Mouse (Mus musculus) embryonic facial prominence, embryonic 13.5 days (tissue): ENCODE results near the gene Fem1b. TPM values are rescaled to one million over a fixed set of nuclear protein-coding genes. Genes with fewer than 3 reads are reported as not detected.
A peak's percentile ranks its signal among the peaks of the same experiment; 100 is the strongest.
"Not testable (repeated sequence)": the region's sequence is repeated elsewhere in the genome, so short reads cannot be mapped to it uniquely, and the experiment has no call there.

ENCODE experiments used
- ATAC-seq: fragments of 200-750 bp; cut with Nextera tagmentation; 2 replicates; pipeline ENCODE4 v1.8.0; 2017; ENCODE audit warnings: low read depth; ENCODE audit not compliant: insufficient number of reproducible peaks, insufficient read depth, low FRiP score, low TSS enrichment
- H3K27ac ChIP-seq: fragments of 300-500 bp; sonication (generic); 2 replicates; pipeline ENCODE4 v1.5.1; 2015; ENCODE audit warnings: moderate library complexity, mild to moderate bottlenecking, inconsistent platforms
- H3K27me3 ChIP-seq: fragments of 300-500 bp; sonication (generic); 2 replicates; pipeline ENCODE4 v1.6.1; 2015; ENCODE audit warnings: mild to moderate bottlenecking, inconsistent platforms
- H3K36me3 ChIP-seq: fragments of 300-500 bp; sonication (generic); 2 replicates; pipeline ENCODE4 v1.6.1; 2015; ENCODE audit warnings: mild to moderate bottlenecking, inconsistent platforms
- H3K4me1 ChIP-seq: fragments of 300-500 bp; sonication (generic); 2 replicates; pipeline ENCODE4 v1.6.1; 2015; ENCODE audit warnings: inconsistent platforms
- H3K4me2 ChIP-seq: fragments of 300-500 bp; sonication (generic); 2 replicates; pipeline ENCODE4 v1.6.1; 2015; ENCODE audit warnings: moderate library complexity, mild to moderate bottlenecking, inconsistent platforms
- H3K4me3 ChIP-seq: fragments of 300-500 bp; sonication (generic); 2 replicates; pipeline ENCODE4 v1.5.1; 2015; ENCODE audit warnings: mild to moderate bottlenecking, inconsistent platforms
- H3K9ac ChIP-seq: fragments of 300-500 bp; sonication (generic); 2 replicates; pipeline ENCODE4 v1.6.1; 2015; ENCODE audit warnings: mild to moderate bottlenecking, inconsistent platforms
- H3K9me3 ChIP-seq: fragments of 300-500 bp; sonication (generic); 2 replicates; pipeline ENCODE4 v1.6.1; 2016; ENCODE audit warnings: inconsistent platforms
- WGBS: fragments of 180-500 bp; shearing (Covaris S2); methylation state at CpG from one replicate; pipeline ENCODE4 v1.1.7; 2015; ENCODE audit warnings: mixed read lengths; 5-methylcytosine and 5-hydroxymethylcytosine counted together
- polyA plus RNA-seq: library from polyadenylated mRNA; unstranded; fragments of >200 nt; fragmentation: Nextera tagmentation; extraction: Ambion mirVana; gene quantifications from 2 replicates; pipeline ENCODE4 v1.2.1, GENCODE M21; 2015

Fem1b gene
- 19.8 and 20.2 TPM in 2 replicates for polyA plus RNA-seq

DNA sequence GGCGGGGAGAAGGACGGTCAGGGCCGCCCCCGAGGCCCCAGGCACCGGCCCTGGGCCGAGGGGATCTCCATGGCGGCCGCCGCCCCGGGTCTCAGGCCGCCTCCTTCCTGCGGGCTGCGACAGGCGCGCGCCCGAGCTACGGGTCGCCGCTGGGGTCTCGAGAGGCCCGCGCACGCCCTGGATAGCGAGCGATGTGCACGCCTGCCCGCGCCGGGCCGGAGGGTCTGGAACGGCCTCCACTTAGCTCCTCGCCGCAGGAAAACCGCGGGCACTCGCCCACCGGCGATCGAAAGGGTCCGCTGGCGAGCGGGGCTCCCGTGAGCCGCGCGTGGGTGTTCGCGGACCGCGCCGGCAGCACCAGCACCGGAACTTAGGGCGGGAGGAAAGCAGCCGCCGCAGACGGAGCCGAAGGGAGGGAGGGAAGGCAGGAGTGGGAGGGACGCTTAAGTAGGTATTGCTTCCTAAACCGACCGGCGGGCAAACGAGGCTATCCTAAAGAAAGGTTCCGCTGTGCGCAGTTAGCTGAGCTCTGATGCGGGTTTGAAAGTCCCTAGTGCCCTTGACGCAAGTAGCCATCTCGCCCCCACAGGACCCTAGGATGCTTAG lies at the start of gene Fem1b:
Fem1b (minus strand) TSS at position 419 of the 606 bp plus-strand sequence.
- WGBS: 0% methylated on average over 61 of the region's 68 CpGs
- Histone ChIP-seq H3K4me2 (peak within 1 kb of the TSS; percentile 83), H3K9ac (peak within 1 kb of the TSS; percentile 97), H3K27me3 (no peaks in the 10 kb centered on the region; the same call in 1 of the 2 replicates), H3K27ac (peak within 1 kb of the TSS; percentile 97), H3K4me3 (peak within 1 kb of the TSS; percentile 98), H3K4me1 (peaks cover 28% of the 10 kb centered on the region), H3K36me3 (no peaks in the 10 kb centered on the region), H3K9me3 (no peaks in the 10 kb centered on the region)
- peak; percentile 89 for ATAC-seq

- Histone ChIP-seq H3K9ac (no peak overlapping the region), H3K9me3 (no peaks in the 10 kb centered on the region), H3K4me2 (no peak overlapping the region), H3K4me1 (peaks cover 30% of the 10 kb centered on the region), H3K27ac (no peak overlapping the region; the same call in 1 of the 2 replicates), H3K36me3 (no peaks in the 10 kb centered on the region), H3K4me3 (no peak overlapping the region), H3K27me3 (no peaks in the 10 kb centered on the region)
- 51% methylated on average over 4 of the region's 4 CpGs for WGBS
- no peak for ATAC-seq
Measured at GRCm38 (mm10) chr9:62860866-62861265, 49.1 kb upstream of the Fem1b start.

DNA sequence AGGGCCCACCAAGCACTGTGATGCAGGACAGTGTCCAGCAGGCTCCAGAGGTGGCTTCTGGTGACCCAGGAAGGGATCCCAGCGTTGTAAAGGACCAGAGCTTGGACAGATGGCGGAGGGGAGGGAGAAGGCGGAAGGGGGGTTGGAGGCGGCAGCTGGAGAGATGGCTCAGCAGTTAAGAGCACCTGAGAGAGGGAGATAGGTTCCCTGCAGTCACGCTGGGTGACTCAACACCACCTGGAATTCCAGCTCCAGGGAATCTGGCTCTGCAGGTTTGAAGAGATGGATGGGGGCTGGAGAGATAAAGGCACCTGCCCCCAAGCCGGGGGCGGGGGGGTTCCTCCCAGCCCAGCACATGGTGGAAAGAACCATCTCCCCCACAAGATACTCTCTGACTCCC lies 48.4 kb upstream of the Fem1b start:
- H3K4me1 ChIP-seq: peaks cover 30% of the 10 kb centered on the region
- not testable (repeated sequence) for H3K27ac ChIP-seq, ATAC-seq, H3K27me3 ChIP-seq, H3K9me3 ChIP-seq, H3K9ac ChIP-seq, H3K36me3 ChIP-seq, H3K4me3 ChIP-seq, H3K4me2 ChIP-seq
- WGBS: 54% methylated on average over 7 of the region's 7 CpGs

DNA sequence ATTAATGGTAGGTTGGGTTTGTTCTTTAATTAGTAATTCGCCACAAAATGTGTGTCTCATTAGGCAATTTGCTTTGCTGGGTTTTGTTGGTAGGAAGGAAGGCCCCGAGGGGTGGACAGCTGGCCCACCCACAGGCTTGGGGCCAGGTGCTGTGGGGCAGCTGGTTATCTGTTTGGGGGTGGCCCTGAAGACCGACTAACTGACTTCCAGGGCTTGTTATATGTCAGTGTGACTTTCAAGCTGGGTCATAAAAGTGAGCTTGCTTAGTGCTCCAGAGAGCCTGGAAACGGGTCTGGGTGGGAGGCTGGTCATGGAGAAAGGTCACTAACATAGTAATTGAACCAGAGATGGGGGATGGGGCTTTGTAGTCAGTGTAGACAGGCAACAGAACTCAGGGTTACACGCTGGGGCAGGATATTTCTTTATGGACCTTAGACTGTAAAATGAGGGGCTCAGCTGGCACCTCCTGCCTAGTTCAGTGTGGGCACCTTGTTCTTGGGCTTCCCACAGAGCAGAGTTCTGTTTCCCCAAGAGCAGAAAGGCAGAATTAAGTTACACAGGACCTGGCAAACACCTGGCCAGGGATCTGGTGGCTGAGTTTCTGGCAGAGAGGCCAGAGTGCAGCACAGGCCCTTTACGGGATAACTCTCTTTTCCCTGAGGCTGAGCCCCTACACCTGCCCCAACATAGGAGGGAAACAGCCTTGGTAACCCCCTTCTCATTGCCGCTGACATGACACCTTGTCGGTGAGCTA lies 46.7 kb upstream of the Fem1b start:
- Histone ChIP-seq H3K36me3 (no peaks in the 10 kb centered on the region), H3K4me1 (peaks cover 36% of the 10 kb centered on the region), H3K4me3 (peak overlapping the region; percentile 16; the same call in 1 of the 2 replicates), H3K27ac (peak overlapping the region; percentile 82), H3K9ac (peak overlapping the region; percentile 32; the same call in 1 of the 2 replicates), H3K27me3 (no peaks in the 10 kb centered on the region), H3K9me3 (no peaks in the 10 kb centered on the region), H3K4me2 (peak overlapping the region; percentile 49)
- 35% methylated on average over 8 of the region's 8 CpGs for WGBS
- no peak for ATAC-seq

GRCm38 (mm10) chr9:62857719-62858261 lies 46.1 kb upstream of the Fem1b start, which contains the start of gene Calml4:
Gene Calml4 (plus strand): TSS chr9:62858080.
- Histone ChIP-seq H3K9me3 (no peaks in the 10 kb centered on the region), H3K4me3 (peak within 1 kb of the TSS; percentile 20), H3K9ac (peak within 1 kb of the TSS; percentile 32; the same call in 1 of the 2 replicates), H3K36me3 (no peaks in the 10 kb centered on the region), H3K27me3 (no peaks in the 10 kb centered on the region), H3K4me1 (peaks cover 36% of the 10 kb centered on the region), H3K27ac (peak within 1 kb of the TSS; percentile 82), H3K4me2 (peak within 1 kb of the TSS; percentile 49)
- peak; percentile 60 for ATAC-seq
- WGBS: 44% methylated on average over 20 of the region's 20 CpGs

DNA sequence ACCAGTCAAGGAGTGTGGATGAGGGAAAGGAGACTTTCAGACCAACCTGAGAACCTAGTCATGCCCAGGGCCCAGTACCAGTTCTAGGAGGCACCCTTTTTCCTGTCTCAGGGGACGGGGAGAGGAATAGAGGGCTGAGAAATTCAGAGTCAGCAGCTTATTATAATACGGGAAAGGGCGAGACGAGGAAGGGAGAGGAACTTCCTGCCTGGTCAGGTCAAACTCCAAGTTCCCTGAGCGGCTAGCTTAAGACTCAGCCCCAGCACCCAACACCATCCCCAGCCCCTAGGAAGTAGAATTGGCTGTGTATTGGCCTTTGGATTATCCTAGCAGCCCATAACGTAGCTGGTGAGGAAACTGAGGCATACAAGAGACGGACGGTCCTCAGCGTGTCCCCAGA lies 45.5 kb upstream of the Fem1b start:
- H3K27ac ChIP-seq: peak overlapping the region; percentile 82
- peak overlapping the region; percentile 49 for H3K4me2 ChIP-seq
- H3K27me3 ChIP-seq: no peaks in the 10 kb centered on the region
- no peak overlapping the region for H3K9ac ChIP-seq
- no peak overlapping the region for H3K4me3 ChIP-seq
- no peaks in the 10 kb centered on the region for H3K36me3 ChIP-seq
- H3K9me3 ChIP-seq: no peaks in the 10 kb centered on the region
- peaks cover 36% of the 10 kb centered on the region for H3K4me1 ChIP-seq
- no peak for ATAC-seq
- WGBS: 70% methylated on average over 9 of the region's 9 CpGs

DNA sequence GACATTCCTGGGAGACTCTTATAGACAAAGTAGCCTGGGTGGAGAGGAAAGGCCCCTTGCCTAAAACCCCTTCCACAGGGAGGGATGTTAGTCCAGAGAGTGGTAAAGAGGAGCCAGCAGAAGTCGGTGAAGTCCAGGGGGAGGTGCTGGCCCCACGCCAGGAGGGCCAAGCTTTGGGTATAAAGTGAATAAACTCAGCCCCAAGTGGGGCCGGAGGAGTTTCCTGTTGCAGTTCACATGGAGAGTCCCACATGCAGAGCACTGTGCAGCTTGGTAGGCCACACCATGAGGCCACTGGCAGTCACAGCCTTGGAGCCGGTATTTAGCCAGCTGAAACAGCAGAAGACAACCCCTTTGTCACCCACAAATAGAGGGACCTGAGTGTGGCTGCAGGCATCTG lies 42.7 kb upstream of the Fem1b start:
- no peak overlapping the region for H3K9ac ChIP-seq
- H3K27ac ChIP-seq: no peak overlapping the region
- 53% methylated on average over 4 of the region's 4 CpGs for WGBS
- H3K9me3 ChIP-seq: no peaks in the 10 kb centered on the region
- ATAC-seq: no peak
- H3K4me2 ChIP-seq: no peak overlapping the region
- H3K36me3 ChIP-seq: peaks cover 23% of the 10 kb centered on the region
- H3K4me1 ChIP-seq: peaks cover 35% of the 10 kb centered on the region
- no peaks in the 10 kb centered on the region for H3K27me3 ChIP-seq
- H3K4me3 ChIP-seq: no peak overlapping the region

GRCm38 (mm10) chr9:62851571-62851970 lies 39.8 kb upstream of the Fem1b start:
- Histone ChIP-seq H3K27ac (no peak overlapping the region), H3K4me3 (no peak overlapping the region), H3K9ac (no peak overlapping the region), H3K4me2 (no peak overlapping the region), H3K4me1 (peaks cover 20% of the 10 kb centered on the region), H3K9me3 (no peaks in the 10 kb centered on the region), H3K36me3 (peaks cover 44% of the 10 kb centered on the region), H3K27me3 (no peaks in the 10 kb centered on the region)
- ATAC-seq: no peak
- WGBS: 85% methylated on average over 2 of the region's 2 CpGs

DNA sequence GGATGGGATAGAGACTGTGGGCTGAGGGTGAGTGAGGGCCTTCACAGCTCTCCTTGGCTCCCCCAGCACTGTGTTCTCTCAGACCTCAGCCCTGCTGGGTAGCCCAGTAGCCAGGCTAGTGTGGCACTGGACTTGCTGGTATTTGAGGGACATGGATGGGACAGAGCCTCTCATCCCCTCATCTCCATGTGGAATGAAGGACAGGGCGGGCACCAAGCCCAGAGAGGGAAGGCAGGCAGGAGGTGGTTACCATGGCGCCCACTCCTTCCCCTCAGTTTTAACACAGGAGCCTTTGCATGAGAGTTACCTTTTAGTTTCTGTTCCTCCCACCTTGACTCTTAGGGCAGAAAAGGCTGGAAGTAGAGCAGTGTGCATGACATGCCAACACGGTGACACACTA lies 36.9 kb upstream of the Fem1b start:
- Histone ChIP-seq H3K4me1 (peaks cover 18% of the 10 kb centered on the region), H3K27me3 (no peaks in the 10 kb centered on the region), H3K4me2 (no peak overlapping the region), H3K4me3 (no peak overlapping the region), H3K9ac (0 out of 2 replicates have a peak overlapping the region, but pooled peaks have one; percentile 16), H3K36me3 (peaks cover 46% of the 10 kb centered on the region), H3K9me3 (no peaks in the 10 kb centered on the region), H3K27ac (no peak overlapping the region)
- no peak for ATAC-seq
- WGBS: 93% methylated on average over 3 of the region's 3 CpGs

DNA sequence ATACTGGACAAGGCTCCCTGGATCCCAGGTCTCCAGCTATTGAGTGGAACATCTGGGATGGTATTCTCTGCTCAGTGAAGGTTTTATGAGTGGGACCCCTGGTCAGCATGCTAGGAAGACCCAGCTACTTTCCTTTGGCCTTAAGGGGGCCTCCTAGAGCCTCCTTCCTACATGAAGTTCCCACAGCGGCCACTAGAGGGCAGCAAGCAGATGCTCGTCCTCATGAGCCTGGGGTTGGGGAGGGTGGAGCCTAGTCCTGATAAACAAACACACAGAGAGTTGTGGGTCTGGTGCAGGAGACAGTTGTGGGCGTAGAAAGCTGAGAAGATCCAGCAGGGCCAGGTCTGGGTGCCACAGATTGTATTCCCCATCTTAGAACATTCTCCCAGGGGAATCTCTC lies 36.0 kb upstream of the Fem1b start:
- Histone ChIP-seq H3K4me1 (peaks cover 18% of the 10 kb centered on the region), H3K27me3 (no peaks in the 10 kb centered on the region)

GRCm38 (mm10) chr9:62844461-62844860 lies 32.7 kb upstream of the Fem1b start:
- no peaks in the 10 kb centered on the region for H3K9me3 ChIP-seq
- ATAC-seq: no peak
- no peak overlapping the region for H3K27ac ChIP-seq
- H3K36me3 ChIP-seq: peaks cover 25% of the 10 kb centered on the region
- H3K4me2 ChIP-seq: no peak overlapping the region
- H3K4me1 ChIP-seq: peaks cover 26% of the 10 kb centered on the region
- H3K27me3 ChIP-seq: no peaks in the 10 kb centered on the region
- 95% methylated on average over 5 of the region's 5 CpGs for WGBS
- H3K4me3 ChIP-seq: no peak overlapping the region
- no peak overlapping the region for H3K9ac ChIP-seq

More for the DNA sequence above, 36.0 kb upstream of the Fem1b start:
- 5% methylated on average over 3 of the region's 3 CpGs for WGBS
- no peaks in the 10 kb centered on the region for H3K9me3 ChIP-seq
- H3K9ac ChIP-seq: no peak overlapping the region
- ATAC-seq: no peak
- no peak overlapping the region for H3K27ac ChIP-seq
- no peak overlapping the region for H3K4me2 ChIP-seq
- H3K36me3 ChIP-seq: peaks cover 46% of the 10 kb centered on the region
- H3K4me3 ChIP-seq: no peak overlapping the region
